Mouse (Mus musculus) megakaryocyte, embryonic 14.5 days (primary cell): Measurements from ENCODE around the gene Ddx60.

Experiments
- FLI1 ChIP-seq: IDR thresholded peaks from 2 replicates; pipeline ENCODE4 v1.6.1; 2012; ENCODE audit warnings: low read length, inconsistent platforms, mixed read lengths
- GATA1 ChIP-seq: IDR thresholded peaks from 3 replicates; pipeline ENCODE4 v1.6.1; 2012; ENCODE audit warnings: mixed read lengths, low read length, inconsistent platforms, borderline replicate concordance

DNA sequence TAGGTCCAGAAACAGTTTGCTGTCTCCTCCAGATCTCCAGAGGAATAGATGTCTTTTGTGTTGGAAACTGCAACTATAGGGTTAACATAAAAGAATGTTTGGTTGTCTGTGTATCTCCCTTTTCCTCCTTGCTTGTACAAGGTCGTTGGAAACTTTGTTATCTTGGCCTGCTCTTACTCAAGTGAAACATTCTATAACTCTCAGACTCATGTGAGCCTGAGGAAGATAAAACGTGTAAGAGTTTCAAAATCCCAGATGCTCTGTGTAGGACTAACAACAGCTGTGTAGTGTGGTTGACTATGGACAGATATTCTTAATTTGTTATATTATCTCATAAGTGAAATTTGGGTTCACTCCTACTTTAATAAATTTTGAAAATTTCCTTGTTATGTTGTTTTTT is 5.4 kb downstream of the Ddx60 start:
- TF ChIP-seq FLI1 (no peak), GATA1 (no peak)
